Mouse (Mus musculus): ENCODE measurements around the gene Vmn1r213. TPM values are rescaled to one million over a fixed set of nuclear protein-coding genes. Genes with fewer than 3 reads are reported as not detected.

The Vmn1r213 gene
- not detected in 2 replicates for polyA plus RNA-seq (2012; ENCODE audit: insufficient read depth, insufficient read length, low replicate concordance, missing spikeins)

GRCm38 (mm10) chr13:23007356-23007755, at the start of gene Vmn1r213:
TSS of gene Vmn1r213 (plus strand) at chr13:23007656.
- no peak within 1 kb of the TSS for H3K27ac ChIP-seq (ENCODE audit: insufficient read depth, low read depth, low read length)
- no peak within 1 kb of the TSS for H3K4me3 ChIP-seq (ENCODE audit: insufficient read depth, low read depth, low read length)
- no peaks in the 10 kb centered on the region for H3K4me1 ChIP-seq (ENCODE audit: control insufficient read depth, insufficient read depth, low read length)
- TF ChIP-seq CTCF (IDR thresholded peaks at IDR 0.05; ENCODE audit: insufficient read depth, low read depth, low read length): no peak
- 77% methylated on average over 1 of the region's 1 CpGs for WGBS

- WGBS: 82% methylated on average over 11 of the region's 11 CpGs
- TF ChIP-seq POLR2A (IDR thresholded peaks at IDR 0.05; ENCODE audit: insufficient read depth, low read depth, low read length): no peak
- no peak for TF ChIP-seq CTCF (IDR thresholded peaks at IDR 0.05; ENCODE audit: insufficient read depth, low read depth, low read length)
- H3K4me1 ChIP-seq (ENCODE audit: control insufficient read depth, insufficient read depth, low read length): no peaks in the 10 kb centered on the region
- no peak overlapping the region for H3K27ac ChIP-seq (ENCODE audit: insufficient read depth, low read depth, low read length)
- no peak overlapping the region for H3K4me3 ChIP-seq (ENCODE audit: insufficient read depth, low read depth, low read length)
These were observed 17.1 kb upstream of the Vmn1r213 start for GRCm38 (mm10) chr13:22990214-22990891.

GRCm38 (mm10) chr13:22992178-22992700, 15.2 kb upstream of the Vmn1r213 start:
- Histone ChIP-seq H3K4me3 (ENCODE audit: insufficient read depth, low read depth, low read length) (no peak overlapping the region), H3K27ac (ENCODE audit: insufficient read depth, low read depth, low read length) (no peak overlapping the region), H3K4me1 (ENCODE audit: control insufficient read depth, insufficient read depth, low read length) (no peaks in the 10 kb centered on the region)
- WGBS: 66% methylated on average over 1 of the region's 1 CpGs
- TF ChIP-seq CTCF (IDR thresholded peaks at IDR 0.05; ENCODE audit: insufficient read depth, low read depth, low read length) (no peak), POLR2A (IDR thresholded peaks at IDR 0.05; ENCODE audit: insufficient read depth, low read depth, low read length) (no peak)

- no peak overlapping the region for H3K27ac ChIP-seq (ENCODE audit: insufficient read depth, low read depth, low read length)
- H3K4me3 ChIP-seq (ENCODE audit: insufficient read depth, low read depth, low read length): no peak overlapping the region
- 54% methylated on average over 2 of the region's 2 CpGs for WGBS
- H3K4me1 ChIP-seq (ENCODE audit: control insufficient read depth, insufficient read depth, low read length): no peaks in the 10 kb centered on the region
- no peak for TF ChIP-seq CTCF (IDR thresholded peaks at IDR 0.05; ENCODE audit: insufficient read depth, low read depth, low read length)
- no peak for TF ChIP-seq POLR2A (IDR thresholded peaks at IDR 0.05; ENCODE audit: insufficient read depth, low read depth, low read length)
These were observed 14.7 kb upstream of the Vmn1r213 start for GRCm38 (mm10) chr13:22992721-22993120.

GRCm38 (mm10) chr13:23018158-23018557, 10.7 kb downstream of the Vmn1r213 start:
- no peaks in the 10 kb centered on the region for H3K4me1 ChIP-seq (ENCODE audit: control insufficient read depth, insufficient read depth, low read length)
- no peak overlapping the region for H3K27ac ChIP-seq (ENCODE audit: insufficient read depth, low read depth, low read length)
- no peak overlapping the region for H3K4me3 ChIP-seq (ENCODE audit: insufficient read depth, low read depth, low read length)
- TF ChIP-seq CTCF (IDR thresholded peaks at IDR 0.05; ENCODE audit: insufficient read depth, low read depth, low read length) (no peak), POLR2A (IDR thresholded peaks at IDR 0.05; ENCODE audit: insufficient read depth, low read depth, low read length) (no peak)

- Histone ChIP-seq H3K27ac (ENCODE audit: insufficient read depth, low read depth, low read length) (no peak overlapping the region), H3K4me1 (ENCODE audit: control insufficient read depth, insufficient read depth, low read length) (no peaks in the 10 kb centered on the region), H3K4me3 (ENCODE audit: insufficient read depth, low read depth, low read length) (no peak overlapping the region)
- no peak for TF ChIP-seq CTCF (IDR thresholded peaks at IDR 0.05; ENCODE audit: insufficient read depth, low read depth, low read length)
- TF ChIP-seq POLR2A (IDR thresholded peaks at IDR 0.05; ENCODE audit: insufficient read depth, low read depth, low read length): no peak
These were observed 17.4 kb downstream of the Vmn1r213 start for GRCm38 (mm10) chr13:23024812-23025211.

GRCm38 (mm10) chr13:23030118-23030517, 22.7 kb downstream of the Vmn1r213 start, which contains the start of gene Vmn1r214:
TSS of gene Vmn1r214 (plus strand) at chr13:23030418.
- Histone ChIP-seq H3K27ac (ENCODE audit: insufficient read depth, low read depth, low read length) (no peak within 1 kb of the TSS), H3K4me3 (ENCODE audit: insufficient read depth, low read depth, low read length) (no peak within 1 kb of the TSS), H3K4me1 (ENCODE audit: control insufficient read depth, insufficient read depth, low read length) (no peaks in the 10 kb centered on the region)
- WGBS: 88% methylated on average over 3 of the region's 3 CpGs
- TF ChIP-seq POLR2A (IDR thresholded peaks at IDR 0.05; ENCODE audit: insufficient read depth, low read depth, low read length): no peak
- no peak for TF ChIP-seq CTCF (IDR thresholded peaks at IDR 0.05; ENCODE audit: insufficient read depth, low read depth, low read length)

GRCm38 (mm10) chr13:23057778-23058177, 50.3 kb downstream of the Vmn1r213 start:
- TF ChIP-seq POLR2A (IDR thresholded peaks at IDR 0.05; ENCODE audit: insufficient read depth, low read depth, low read length) (no peak), CTCF (IDR thresholded peaks at IDR 0.05; ENCODE audit: insufficient read depth, low read depth, low read length) (no peak)
- Histone ChIP-seq H3K4me3 (ENCODE audit: insufficient read depth, low read depth, low read length) (no peak overlapping the region), H3K27ac (ENCODE audit: insufficient read depth, low read depth, low read length) (no peak overlapping the region), H3K4me1 (ENCODE audit: control insufficient read depth, insufficient read depth, low read length) (no peaks in the 10 kb centered on the region)
- 52% methylated on average over 1 of the region's 1 CpGs for WGBS

Other genes with a start within 250 kb of the Vmn1r213 start
- not detected in 2 replicates for gene Vmn1r208, start 230.3 kb upstream of the Vmn1r213 start, polyA plus RNA-seq (2012; ENCODE audit: insufficient read depth, insufficient read length, low replicate concordance, missing spikeins)
- not detected in 2 replicates for gene Vmn1r209, start 198.0 kb upstream of the Vmn1r213 start, polyA plus RNA-seq (2012; ENCODE audit: insufficient read depth, insufficient read length, low replicate concordance, missing spikeins)
- gene Vmn1r210, start 176.3 kb upstream of the Vmn1r213 start, polyA plus RNA-seq (2012; ENCODE audit: insufficient read depth, insufficient read length, low replicate concordance, missing spikeins): not detected in 2 replicates
- not detected in 2 replicates for gene Vmn1r211, start 150.1 kb upstream of the Vmn1r213 start, polyA plus RNA-seq (2012; ENCODE audit: insufficient read depth, insufficient read length, low replicate concordance, missing spikeins)
- gene Vmn1r212, start 123.5 kb upstream of the Vmn1r213 start, polyA plus RNA-seq (2012; ENCODE audit: insufficient read depth, insufficient read length, low replicate concordance, missing spikeins): not detected in 2 replicates
- gene Vmn1r214, start 22.8 kb downstream of the Vmn1r213 start, polyA plus RNA-seq (2012; ENCODE audit: insufficient read depth, insufficient read length, low replicate concordance, missing spikeins): not detected in 2 replicates
- not detected in 2 replicates for gene Vmn1r215, start 60.4 kb downstream of the Vmn1r213 start, polyA plus RNA-seq (2012; ENCODE audit: insufficient read depth, insufficient read length, low replicate concordance, missing spikeins)
- gene Vmn1r217, start 110.6 kb downstream of the Vmn1r213 start, polyA plus RNA-seq (2012; ENCODE audit: insufficient read depth, insufficient read length, low replicate concordance, missing spikeins): not detected in 2 replicates
- not detected in 2 replicates for gene Vmn1r218, start 125.5 kb downstream of the Vmn1r213 start, polyA plus RNA-seq (2012; ENCODE audit: insufficient read depth, insufficient read length, low replicate concordance, missing spikeins)
- not detected in 2 replicates for gene Vmn1r219, start 151.7 kb downstream of the Vmn1r213 start, polyA plus RNA-seq (2012; ENCODE audit: insufficient read depth, insufficient read length, low replicate concordance, missing spikeins)
- not detected in 2 replicates for gene Vmn1r220, start 180.3 kb downstream of the Vmn1r213 start, polyA plus RNA-seq (2012; ENCODE audit: insufficient read depth, insufficient read length, low replicate concordance, missing spikeins)
- not detected in 2 replicates for gene Vmn1r221, start 206.5 kb downstream of the Vmn1r213 start, polyA plus RNA-seq (2012; ENCODE audit: insufficient read depth, insufficient read length, low replicate concordance, missing spikeins)
- gene Vmn1r222, start 228.3 kb downstream of the Vmn1r213 start, polyA plus RNA-seq (2012; ENCODE audit: insufficient read depth, insufficient read length, low replicate concordance, missing spikeins): not detected in 2 replicates
- not detected in 2 replicates for gene Vmn1r223, start 239.5 kb downstream of the Vmn1r213 start, polyA plus RNA-seq (2012; ENCODE audit: insufficient read depth, insufficient read length, low replicate concordance, missing spikeins)

All from olfactory bulb, adult 2 months (tissue).